Mouse (Mus musculus): Measurements from ENCODE around the gene Gm128. TPM values are rescaled to one million over a fixed set of nuclear protein-coding genes. Genes with fewer than 3 reads are reported as not detected.
A peak's percentile ranks its signal among the peaks of the same experiment; 100 is the strongest.

The Gm128 gene
- total RNA-seq, 2 experiments from 2014 or later: 0.17 to 0.26 TPM

DNA sequence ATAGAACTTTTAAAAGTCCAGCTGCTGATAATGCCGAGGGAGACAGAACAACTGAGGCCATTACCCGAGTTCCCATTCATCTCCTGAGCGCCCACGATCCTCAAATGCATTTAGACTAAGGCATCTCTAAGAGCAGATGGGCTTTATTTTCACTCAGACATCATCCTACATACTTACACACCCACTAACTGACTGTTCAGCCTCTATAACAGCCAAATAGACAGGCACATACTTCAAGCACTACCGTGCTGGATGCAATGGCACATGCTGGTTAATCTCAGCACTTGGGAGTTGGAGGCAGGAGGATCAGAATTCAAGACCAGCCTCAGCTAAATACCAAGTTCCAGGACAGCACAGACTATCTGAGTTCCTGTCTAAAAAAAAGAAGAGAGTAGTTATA is 28.4 kb upstream of the Gm128 start:
- no peak for DNase-seq (ENCODE audit: low spot score in 2 of 2)

GRCm38 (mm10) chr3:95267855-95268254 is 26.5 kb upstream of the Gm128 start:
- DNase-seq (ENCODE audit: low spot score in 2 of 2): peak in 1 of 2 experiments; percentile 32

DNA sequence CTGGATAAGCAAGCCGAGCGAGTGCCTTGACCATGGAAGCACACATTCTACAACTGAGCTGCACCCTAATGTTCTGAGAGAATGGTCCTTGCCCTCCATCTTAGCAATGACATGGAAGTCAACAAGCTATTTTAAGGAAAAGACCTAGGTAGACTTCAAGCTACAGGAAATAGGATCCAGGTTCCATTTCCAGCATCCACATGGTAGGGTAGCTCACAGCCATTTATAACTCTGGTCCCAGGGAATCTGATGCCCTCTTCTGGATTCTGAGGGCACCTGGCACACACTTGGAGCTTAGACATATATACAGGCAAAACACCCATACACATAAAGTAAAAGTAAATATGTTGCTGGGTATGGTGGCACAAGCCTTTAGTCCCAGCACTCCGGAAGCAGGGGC is 24.7 kb upstream of the Gm128 start:
- no peak for DNase-seq (ENCODE audit: low spot score in 2 of 2)

DNA sequence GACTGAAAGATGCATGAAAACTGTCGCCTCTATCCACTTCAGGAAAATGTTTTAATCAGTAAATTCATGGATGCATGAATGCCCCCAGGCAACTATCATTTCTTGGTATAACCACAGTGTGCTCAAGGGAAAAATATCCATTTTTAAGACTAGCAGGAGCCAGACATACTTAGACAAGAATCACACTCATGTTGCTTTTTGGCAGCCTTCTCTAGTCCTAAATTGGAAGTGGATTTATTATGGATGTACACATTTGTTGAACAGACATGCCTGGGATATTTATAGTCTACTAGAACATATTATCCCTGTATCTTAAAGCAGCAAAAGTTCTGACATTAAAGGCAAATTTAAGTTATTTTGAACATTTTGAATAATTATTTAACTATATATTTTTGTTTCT is 23.3 kb upstream of the Gm128 start:
- no peak for DNase-seq (ENCODE audit: low spot score in 2 of 2)

DNA sequence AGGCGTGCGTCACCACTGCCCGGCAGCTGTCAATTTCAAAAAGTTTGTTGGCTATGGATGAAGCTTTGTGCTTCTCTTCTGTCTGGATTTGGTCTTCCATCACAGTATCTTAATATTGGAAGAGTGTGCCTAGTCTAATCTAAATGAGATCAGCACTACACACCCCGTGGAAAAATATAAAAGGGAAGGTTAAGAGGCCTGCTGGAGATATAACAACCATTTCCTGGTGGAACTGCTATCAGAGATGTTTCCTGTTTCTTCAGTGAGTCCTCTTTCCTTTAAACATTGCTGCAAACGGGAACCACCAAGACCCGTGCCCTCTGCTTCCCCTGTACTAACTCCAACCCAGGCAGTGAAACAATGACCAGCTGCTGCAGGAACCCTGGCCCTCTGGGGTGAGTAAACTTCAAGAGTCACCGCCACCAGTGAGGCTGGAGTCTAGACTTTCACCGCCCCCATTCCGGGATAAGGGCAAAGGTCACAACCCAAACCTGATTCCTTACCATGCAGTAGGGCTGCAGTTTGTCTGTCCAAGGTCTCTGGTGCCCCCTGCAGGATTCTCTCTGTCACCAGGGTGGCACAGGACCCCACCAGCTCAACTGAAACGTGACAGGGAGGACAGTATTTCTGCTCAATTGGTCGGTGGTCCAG is 21.8 kb upstream of the Gm128 start:
- DNase-seq (ENCODE audit: low spot score in 2 of 2): peak; percentile 61 to 75

GRCm38 (mm10) chr3:95261975-95262374 is 20.6 kb upstream of the Gm128 start:
- DNase-seq (ENCODE audit: low spot score in 2 of 2): no peak

DNA sequence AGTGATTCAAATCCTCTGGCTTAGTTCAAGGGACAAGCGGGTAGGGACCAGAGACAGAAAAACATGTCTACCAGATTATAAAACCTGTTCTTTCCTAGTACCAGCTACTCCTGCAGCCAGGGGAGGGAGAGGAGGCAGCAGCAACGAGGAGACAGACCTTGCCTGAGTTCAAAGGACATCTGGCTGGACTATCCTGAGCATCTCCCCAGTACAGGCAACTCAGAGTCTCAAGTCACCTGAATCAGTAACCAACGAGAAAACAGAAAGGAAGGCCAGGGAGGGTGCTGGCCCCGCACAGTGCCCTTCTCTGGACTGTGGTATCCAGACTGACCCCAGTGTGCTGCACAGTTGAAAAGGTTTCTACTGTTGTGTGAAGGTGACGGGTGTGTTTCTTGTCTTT is 15.5 kb upstream of the Gm128 start:
- no peak for DNase-seq (ENCODE audit: low spot score in 2 of 2)

DNA sequence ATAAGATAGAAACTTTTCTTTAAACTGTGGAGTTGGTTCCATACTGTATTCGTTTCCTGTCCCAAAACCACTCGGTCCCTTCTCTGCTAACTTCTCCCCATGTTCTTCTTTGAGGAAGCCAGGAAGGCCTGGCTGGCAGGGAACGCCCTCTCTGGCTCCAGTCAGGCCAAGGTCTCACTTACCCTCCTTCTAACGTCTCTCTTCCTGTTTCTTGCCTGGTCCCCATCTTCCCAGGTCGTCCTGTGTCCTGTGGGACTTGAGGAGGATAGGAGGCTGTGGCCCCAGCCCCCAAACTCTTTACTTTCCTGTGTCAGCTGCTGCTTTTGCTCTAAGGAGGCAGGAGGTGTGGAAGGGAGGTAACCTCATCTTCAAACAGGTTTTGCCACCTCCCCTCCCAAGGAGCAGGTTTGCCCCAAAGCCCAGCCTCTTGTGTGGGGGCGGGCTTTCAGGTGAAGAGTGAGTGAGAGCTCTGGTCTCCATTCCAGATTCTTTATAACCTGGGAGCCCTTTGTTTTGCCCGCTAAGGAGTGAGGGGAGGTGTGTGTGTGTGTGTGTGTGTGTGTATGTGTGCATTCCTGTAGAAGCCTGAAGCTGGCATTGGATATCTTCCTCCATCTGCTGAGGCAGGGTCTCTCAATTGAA is 9.5 kb upstream of the Gm128 start, which contains the start of gene Bnipl:
Bnipl (minus strand) TSS at position 411 of the 642 bp plus-strand sequence.
- DNase-seq (ENCODE audit: low spot score in 2 of 2): no peak

- no peak for DNase-seq (ENCODE audit: low spot score in 2 of 2)
Observed at GRCm38 (mm10) chr3:95250361-95250760, 9.0 kb upstream of the Gm128 start.

DNA sequence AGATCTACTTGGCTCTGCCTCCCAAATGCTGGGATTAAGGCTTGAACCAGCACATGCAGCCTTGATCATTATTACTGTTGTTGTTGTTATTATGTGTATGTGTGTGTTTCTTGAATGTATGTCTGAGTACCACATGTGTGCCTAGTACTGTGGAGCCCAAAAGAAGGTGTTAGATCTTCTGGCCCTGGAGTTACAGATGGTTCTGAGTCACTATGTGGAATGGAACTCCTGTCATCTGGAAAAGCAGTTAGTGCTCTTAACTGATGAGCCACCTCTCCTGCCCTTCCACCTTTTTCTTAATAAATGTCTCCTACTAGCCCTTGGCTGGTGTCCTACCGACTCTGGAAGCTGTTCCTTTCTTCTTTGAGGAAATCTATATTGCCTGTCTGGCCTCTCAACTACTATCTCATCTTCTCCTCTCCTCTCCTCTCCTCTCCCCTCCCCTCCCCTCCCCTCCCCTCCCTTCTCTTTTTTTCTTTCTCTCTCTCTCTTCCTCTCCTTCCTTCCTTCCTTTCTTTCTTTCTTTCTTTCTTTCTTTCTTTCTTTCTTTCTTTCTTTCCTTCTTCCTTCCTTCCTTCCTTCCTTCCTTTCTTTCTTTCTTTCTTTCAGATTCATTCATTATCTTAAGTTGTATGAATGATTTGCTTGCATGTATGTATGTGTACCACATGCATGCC is 6.4 kb upstream of the Gm128 start:
- no peak for DNase-seq (ENCODE audit: low spot score in 2 of 2)

DNA sequence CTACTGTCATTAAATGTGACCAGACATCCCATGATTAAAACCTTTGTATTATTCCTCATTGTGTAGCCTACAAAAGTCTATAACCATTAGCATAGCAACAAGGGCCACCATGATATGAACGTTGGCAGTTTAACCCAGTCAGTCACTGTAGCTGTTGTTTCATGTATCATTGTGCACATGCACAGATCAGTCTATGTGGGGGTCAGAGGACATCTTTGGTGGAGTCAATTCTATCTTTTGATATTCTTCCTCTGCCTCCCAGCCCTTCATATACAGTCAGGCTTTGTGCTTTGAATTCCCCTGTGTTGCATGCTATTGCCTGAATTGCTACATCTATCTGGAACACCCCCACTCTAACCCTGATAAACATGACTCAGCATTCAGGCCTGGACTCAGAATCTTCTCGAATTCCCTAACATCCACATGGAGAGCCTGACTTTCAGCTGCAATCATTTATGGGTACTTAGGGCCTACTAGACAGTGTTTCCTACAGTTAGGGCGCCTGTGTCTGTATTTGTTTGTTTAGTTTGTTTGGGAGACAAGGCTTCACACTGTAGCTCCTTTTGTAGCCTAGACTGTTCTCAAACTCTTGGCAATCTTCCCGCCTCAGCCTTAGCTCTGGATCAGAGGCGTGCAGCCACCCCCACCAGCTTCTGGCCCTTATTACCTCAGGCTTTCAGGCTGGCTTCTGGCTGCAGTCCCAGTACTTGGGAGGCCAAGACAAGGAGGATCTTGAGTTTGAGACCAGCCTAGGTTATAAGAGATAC is 5.2 kb upstream of the Gm128 start:
- peak in 1 of 2 experiments; percentile 33 for DNase-seq (ENCODE audit: low spot score in 2 of 2)

DNA sequence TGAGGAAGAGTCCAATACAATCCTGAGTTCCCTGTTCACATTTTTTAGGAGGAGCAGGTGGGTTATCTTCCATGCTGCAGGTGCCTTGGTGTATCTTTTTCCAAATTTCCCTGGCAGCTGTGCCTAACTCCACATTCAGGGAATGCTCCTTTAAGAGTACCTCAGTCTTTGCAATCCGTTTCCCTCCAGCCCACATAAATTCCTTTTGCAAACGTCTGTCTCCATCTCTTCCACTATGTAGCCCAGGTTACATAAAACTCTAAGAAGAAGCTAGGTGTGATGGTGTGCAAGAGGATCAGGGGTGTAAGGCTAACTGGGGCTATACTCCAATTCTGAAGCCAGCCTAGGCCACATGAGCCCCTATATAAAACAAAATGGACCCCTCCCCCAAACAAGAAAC is 1.7 kb upstream of the Gm128 start:
- no peak for DNase-seq (ENCODE audit: low spot score in 2 of 2)

- DNase-seq (ENCODE audit: low spot score in 2 of 2): no peak
Observed at GRCm38 (mm10) chr3:95240900-95241299, 498 bp downstream of the Gm128 start.

- DNase-seq (ENCODE audit: low spot score in 2 of 2): no peak
Observed at GRCm38 (mm10) chr3:95239971-95240370, 1.4 kb downstream of the Gm128 start.

- no peak for DNase-seq (ENCODE audit: low spot score in 2 of 2)
Observed at GRCm38 (mm10) chr3:95239022-95239421, 2.4 kb downstream of the Gm128 start.

GRCm38 (mm10) chr3:95237541-95238099 is 3.8 kb downstream of the Gm128 start:
- DNase-seq (ENCODE audit: low spot score in 2 of 2): no peak

- no peak for DNase-seq (ENCODE audit: low spot score in 2 of 2)
Observed at GRCm38 (mm10) chr3:95235386-95236301, 5.8 kb downstream of the Gm128 start.

DNA sequence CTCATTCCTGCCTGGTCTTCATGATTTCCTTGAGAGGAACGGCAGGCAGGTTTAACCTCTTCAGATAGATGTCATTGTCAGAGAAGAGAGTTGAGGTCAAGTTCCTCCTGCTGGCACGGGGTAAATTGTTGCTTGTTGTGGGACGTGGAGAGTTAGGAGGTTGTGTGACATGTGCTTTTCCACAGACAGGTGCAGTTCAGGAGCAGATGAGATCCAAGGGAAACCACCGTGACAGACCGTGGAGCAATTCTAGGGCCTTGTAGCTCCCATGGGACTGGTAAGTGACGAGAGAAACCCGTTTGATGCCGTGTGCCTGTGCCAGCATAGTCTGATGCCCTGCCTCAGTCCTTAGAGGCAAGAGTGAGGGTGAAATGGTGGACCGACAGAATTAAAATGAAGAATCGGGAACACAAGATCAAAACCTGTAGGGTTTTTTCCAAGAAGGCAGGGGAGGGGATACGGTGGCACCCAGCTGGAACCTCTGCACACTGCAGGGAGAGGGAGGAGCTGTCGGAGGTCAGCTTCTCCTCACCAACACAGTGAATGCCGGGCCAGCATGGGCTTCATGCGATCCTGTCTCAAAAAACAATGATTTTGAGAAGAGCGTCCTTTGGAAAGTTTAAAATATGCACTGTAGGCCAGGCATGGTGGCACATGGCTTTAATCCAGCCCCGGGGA is 8.0 kb downstream of the Gm128 start:
- DNase-seq (ENCODE audit: low spot score in 2 of 2): no peak

DNA sequence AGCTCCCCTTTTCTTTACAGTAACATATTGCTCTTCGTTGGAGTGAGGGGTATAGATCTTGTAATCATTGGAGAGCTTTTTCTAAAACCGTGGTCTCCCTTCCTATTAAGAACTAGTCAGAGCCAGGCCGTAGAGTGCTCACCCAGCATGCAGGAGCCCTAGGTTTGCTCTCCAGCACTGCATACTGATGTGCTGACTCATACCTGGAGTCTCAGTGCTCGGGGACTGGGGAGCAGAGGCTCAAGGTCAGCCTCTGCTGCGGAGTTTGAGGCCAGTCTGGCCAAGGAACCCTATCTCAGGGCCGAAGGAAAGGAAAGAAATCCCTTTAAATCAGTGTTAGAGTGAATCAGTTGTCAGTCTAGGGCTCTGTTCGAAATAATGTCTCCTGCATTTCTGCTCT is 8.6 kb downstream of the Gm128 start:
- DNase-seq (ENCODE audit: low spot score in 2 of 2): peak; percentile 40 to 54
